Mouse (Mus musculus): Measurements from ENCODE around the gene Plcxd1.
"Not testable (repeated sequence)": the region's sequence is repeated elsewhere in the genome, so short reads cannot be mapped to it uniquely, and the experiment has no call there.

Plcxd1 gene

GRCm38 (mm10) chr5:110107581-110108304, 8.0 kb downstream of the Plcxd1 start, which contains the start of gene Gtpbp6:
Gene Gtpbp6 (minus strand): TSS chr5:110108197.
- DNase-seq: peak; percentile 86

GRCm38 (mm10) chr5:110108305-110108628, 8.5 kb downstream of the Plcxd1 start:
- peak; percentile 94 to 96 for DNase-seq

- peak; percentile 82 to 84 for DNase-seq
Measured at GRCm38 (mm10) chr5:110109991-110110441, 10.2 kb downstream of the Plcxd1 start, which contains the start of gene Zfp605. Gene Zfp605 (plus strand): TSS chr5:110110092.

- DNase-seq: not testable (repeated sequence)
Measured at GRCm38 (mm10) chr5:110122380-110122779, 22.6 kb downstream of the Plcxd1 start.

- peak; percentile 99 for DNase-seq
Measured at GRCm38 (mm10) chr5:110135293-110136086, 35.7 kb downstream of the Plcxd1 start, which contains the start of gene Chfr. Gene Chfr (plus strand): TSS chr5:110135842.

GRCm38 (mm10) chr5:110136087-110136464, 36.3 kb downstream of the Plcxd1 start:
- no peak for DNase-seq

GRCm38 (mm10) chr5:110137816-110138215, 38.0 kb downstream of the Plcxd1 start:
- peak; percentile 5 to 38 for DNase-seq

- DNase-seq: no peak
Measured at GRCm38 (mm10) chr5:110139325-110139724, 39.6 kb downstream of the Plcxd1 start.

GRCm38 (mm10) chr5:110140424-110140823, 40.7 kb downstream of the Plcxd1 start:
- no peak for DNase-seq

- no peak for DNase-seq
Measured at GRCm38 (mm10) chr5:110142309-110142708, 42.5 kb downstream of the Plcxd1 start.

- DNase-seq: peak; percentile 25 to 33
Measured at GRCm38 (mm10) chr5:110143007-110143406, 43.2 kb downstream of the Plcxd1 start.
